Mouse (Mus musculus) heart, adult 2 months (tissue): ENCODE data around the gene Gsdma2. TPM values are rescaled to one million over a fixed set of nuclear protein-coding genes. Genes with fewer than 3 reads are reported as not detected.
"Not testable (repeated sequence)": the region's sequence is repeated elsewhere in the genome, so short reads cannot be mapped to it uniquely, and the experiment has no call there.

Experiments
- DNase-seq, 2 experiments: peaks; one replicate each; pipeline ENCODE4 v3.0.0; 2021
- H3K27ac ChIP-seq: fragments of 200-600 bp; 2 replicates; pipeline ENCODE4 v1.8.1; 2022
- H3K27me3 ChIP-seq: fragments of 200-500 bp; 2 replicates; pipeline ENCODE4 v1.6.1; 2012; ENCODE audit warnings: mild to moderate bottlenecking, low read length, inconsistent platforms, mixed read lengths; ENCODE audit not compliant: control insufficient read depth, insufficient read depth
- H3K36me3 ChIP-seq: fragments of 200-500 bp; 2 replicates; pipeline ENCODE4 v1.6.1; 2012; ENCODE audit warnings: low read length, inconsistent platforms; ENCODE audit not compliant: control insufficient read depth, insufficient read depth
- H3K4me1 ChIP-seq: fragments of 200-500 bp; 2 replicates; pipeline ENCODE4 v1.6.1; 2011; ENCODE audit warnings: low read length; ENCODE audit not compliant: control insufficient read depth, insufficient read depth
- H3K4me3 ChIP-seq: fragments of 200-600 bp; 2 replicates; pipeline ENCODE4 v1.8.1; 2022
- H3K79me2 ChIP-seq: fragments of 200-500 bp; replicated peaks from 2 replicates; pipeline ENCODE4 v1.6.1; 2012; ENCODE audit warnings: mild to moderate bottlenecking, inconsistent platforms, low read length, moderate library complexity, mixed read lengths; ENCODE audit not compliant: control insufficient read depth, insufficient read depth
- H3K9ac ChIP-seq: fragments of 200-500 bp; 2 replicates; pipeline ENCODE4 v1.6.1; 2012; ENCODE audit warnings: low read depth, mild to moderate bottlenecking, control low read depth, inconsistent platforms, low read length, mixed read lengths
- CTCF ChIP-seq: fragments of 200-600 bp; IDR thresholded peaks from 2 replicates; pipeline ENCODE4 v1.8.1; 2022; ENCODE audit warnings: antibody characterized with exemption, mild to moderate bottlenecking, moderate library complexity
- EP300 ChIP-seq: fragments of 200-500 bp; IDR thresholded peaks from 2 replicates; pipeline ENCODE4 v1.6.1; 2011; ENCODE audit warnings: low read depth, low read length, control low read depth; ENCODE audit not compliant: insufficient read depth
- POLR2A ChIP-seq: fragments of 200-500 bp; IDR thresholded peaks from 2 replicates; pipeline ENCODE4 v1.6.1; 2011; ENCODE audit warnings: mild to moderate bottlenecking, low read depth, low read length, control low read depth; ENCODE audit not compliant: insufficient read depth
- WGBS: fragments of 180-500 bp; shearing (Covaris S2); methylation state at CpG from one replicate; pipeline ENCODE4 v1.1.7; 2018; 5-methylcytosine and 5-hydroxymethylcytosine counted together
- intact Hi-C: fragments of 180-260 bp; cut with DNase I; formaldehyde crosslinking; loops from one replicate; pipeline ENCODE4 v1.15.1; 2025
- polyA plus RNA-seq: library from polyadenylated mRNA; depleted of rRNA; stranded (reverse); fragments of >200 nt; gene quantifications from 2 replicates; pipeline ENCODE4 v1.2.3, GENCODE M21; 2012
- total RNA-seq, 2 experiments: library from RNA; stranded (reverse); gene quantifications; 2 replicates each; pipeline ENCODE4 v1.2.3; 2021

Gsdma2 gene
- total and polyA plus RNA-seq, 3 experiments: not detected

DNA sequence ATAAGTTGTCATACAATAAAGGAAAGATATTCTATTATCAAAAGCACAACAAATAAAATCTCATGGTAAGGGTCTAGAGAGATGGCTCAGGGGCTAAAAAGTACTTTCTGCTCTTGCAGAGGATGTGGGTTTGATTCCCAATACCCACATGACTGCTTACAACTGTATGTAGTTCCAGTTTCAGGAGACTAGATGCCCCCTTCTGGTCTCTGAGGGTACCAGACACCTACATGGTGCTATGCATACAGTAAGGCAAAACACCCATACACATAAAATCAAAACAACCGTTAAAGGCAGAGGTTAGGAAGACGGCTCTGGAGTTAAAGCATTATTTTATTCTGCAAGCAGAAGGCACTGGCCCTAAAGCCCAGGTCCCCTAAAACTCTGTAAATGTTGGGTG lies 42.6 kb upstream of the Gsdma2 start:
- H3K27me3 ChIP-seq: no peaks in the 10 kb centered on the region
- no peaks in the 10 kb centered on the region for H3K79me2 ChIP-seq
- H3K9ac ChIP-seq: no peak overlapping the region
- WGBS: 80% methylated on average over 2 of the region's 2 CpGs
- no peak for DNase-seq
- no peaks in the 10 kb centered on the region for H3K4me1 ChIP-seq
- intact Hi-C loops: no loop called here
- H3K4me3 ChIP-seq: no peak overlapping the region
- H3K27ac ChIP-seq: no peak overlapping the region
- no peaks in the 10 kb centered on the region for H3K36me3 ChIP-seq
- TF ChIP-seq CTCF (no peak), EP300 (no peak), POLR2A (no peak)

DNA sequence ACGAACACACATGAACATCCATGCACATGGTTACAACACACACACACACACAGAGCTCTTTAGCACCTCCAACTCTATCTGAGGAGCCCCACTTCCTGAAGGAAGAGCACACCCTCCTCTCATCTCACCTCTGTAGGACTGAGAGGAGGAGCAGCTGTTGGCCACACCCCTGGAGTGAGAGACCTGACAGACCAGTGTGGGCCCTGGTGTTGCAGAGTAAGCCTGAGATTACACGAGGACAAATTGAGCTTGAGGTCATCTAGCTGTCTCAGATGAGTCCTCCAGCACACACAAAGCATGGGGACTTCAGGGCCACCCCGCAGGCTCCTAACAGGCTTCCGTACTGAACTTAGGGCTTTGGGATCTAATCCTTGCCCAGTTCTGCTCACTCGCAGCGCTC lies 41.6 kb upstream of the Gsdma2 start:
- H3K79me2 ChIP-seq, H3K4me3 ChIP-seq, intact Hi-C loops, H3K9ac ChIP-seq, H3K27me3 ChIP-seq, H3K36me3 ChIP-seq, DNase-seq, H3K4me1 ChIP-seq, H3K27ac ChIP-seq: not testable (repeated sequence)
- WGBS: 68% methylated on average over 6 of the region's 6 CpGs

DNA sequence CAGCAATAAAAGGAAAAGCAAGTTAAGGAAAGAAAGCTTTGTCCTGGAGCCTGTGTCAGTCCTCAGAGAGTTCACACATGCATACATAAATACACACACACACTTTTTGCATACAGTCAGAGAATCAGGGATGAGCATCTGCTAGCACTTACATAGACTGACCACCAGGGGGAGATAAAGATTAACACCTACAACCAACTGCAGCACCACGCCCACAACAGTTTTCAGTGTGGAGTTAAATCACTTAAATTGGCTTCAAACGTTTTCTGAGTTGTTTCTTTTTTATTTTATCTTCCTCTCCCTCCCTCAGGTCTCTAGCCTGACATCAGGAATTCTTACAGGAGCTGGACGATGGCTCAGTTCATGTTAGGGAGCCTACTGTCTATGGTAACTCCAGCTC lies 39.8 kb upstream of the Gsdma2 start:
- no peaks in the 10 kb centered on the region for H3K79me2 ChIP-seq
- TF ChIP-seq CTCF (peak; percentile 88), EP300 (no peak), POLR2A (no peak)
- no peaks in the 10 kb centered on the region for H3K27me3 ChIP-seq
- DNase-seq: no peak
- H3K4me1 ChIP-seq: no peaks in the 10 kb centered on the region
- H3K9ac ChIP-seq: no peak overlapping the region
- H3K27ac ChIP-seq: no peak overlapping the region
- WGBS: 4% methylated on average over 3 of the region's 3 CpGs
- intact Hi-C loops: loop anchor here (1.0 kb wide), 2 partner anchors 28 to 49 kb away; no protein-coding TSS in a partner anchor
- no peaks in the 10 kb centered on the region for H3K36me3 ChIP-seq
- H3K4me3 ChIP-seq: no peak overlapping the region

DNA sequence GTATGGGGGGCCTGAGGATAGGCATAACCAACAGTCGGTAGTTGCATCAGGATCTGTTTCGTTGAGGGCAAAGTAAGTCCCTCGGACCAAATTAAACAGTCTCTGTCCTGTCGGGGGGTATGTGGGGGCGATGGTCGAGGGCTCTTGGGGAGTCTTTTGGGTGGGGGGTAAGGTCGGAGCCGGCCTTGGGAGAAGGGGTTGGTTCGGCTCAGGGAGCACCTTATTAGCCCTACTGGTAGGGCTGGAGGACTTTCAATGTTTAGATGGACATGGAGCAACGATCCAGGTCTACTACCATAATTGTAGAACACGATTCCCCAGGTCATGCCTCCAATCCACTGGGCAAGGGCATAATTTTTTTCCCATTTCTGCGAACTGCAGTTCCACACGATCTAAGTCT lies 25.8 kb upstream of the Gsdma2 start:
- TF ChIP-seq POLR2A (no peak), CTCF (no peak)
- Histone ChIP-seq H3K36me3 (no peaks in the 10 kb centered on the region), H3K79me2 (no peaks in the 10 kb centered on the region), H3K4me3 (no peak overlapping the region), H3K4me1 (no peaks in the 10 kb centered on the region), H3K27me3 (no peaks in the 10 kb centered on the region), H3K27ac (no peak overlapping the region), H3K9ac (no peak overlapping the region)
- DNase-seq: no peak
- WGBS: 88% methylated on average over 13 of the region's 13 CpGs
- intact Hi-C loops: no loop called here

DNA sequence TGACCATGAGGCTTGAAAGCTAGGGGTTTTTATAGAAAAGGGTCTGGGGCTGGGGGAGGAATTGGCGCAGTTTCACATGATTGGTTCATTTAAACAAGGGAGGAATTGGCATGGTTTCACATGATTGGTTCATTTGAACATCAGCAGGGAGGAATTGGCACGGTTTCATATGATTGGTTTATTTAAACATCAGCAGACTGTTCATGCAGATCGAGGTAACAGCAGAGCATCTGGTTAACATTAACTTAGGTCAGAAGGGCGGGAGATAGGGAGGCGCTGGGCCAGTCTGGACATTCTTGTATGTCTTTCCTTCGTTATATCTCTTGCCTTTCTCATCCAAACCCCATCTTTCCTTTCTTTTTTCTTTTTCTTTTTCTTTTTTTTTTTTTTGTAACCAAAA lies 22.6 kb upstream of the Gsdma2 start:
- H3K27me3 ChIP-seq, H3K4me1 ChIP-seq, intact Hi-C loops, DNase-seq, H3K36me3 ChIP-seq, H3K27ac ChIP-seq, H3K79me2 ChIP-seq, H3K4me3 ChIP-seq, H3K9ac ChIP-seq: not testable (repeated sequence)
- 66% methylated on average over 6 of the region's 6 CpGs for WGBS

DNA sequence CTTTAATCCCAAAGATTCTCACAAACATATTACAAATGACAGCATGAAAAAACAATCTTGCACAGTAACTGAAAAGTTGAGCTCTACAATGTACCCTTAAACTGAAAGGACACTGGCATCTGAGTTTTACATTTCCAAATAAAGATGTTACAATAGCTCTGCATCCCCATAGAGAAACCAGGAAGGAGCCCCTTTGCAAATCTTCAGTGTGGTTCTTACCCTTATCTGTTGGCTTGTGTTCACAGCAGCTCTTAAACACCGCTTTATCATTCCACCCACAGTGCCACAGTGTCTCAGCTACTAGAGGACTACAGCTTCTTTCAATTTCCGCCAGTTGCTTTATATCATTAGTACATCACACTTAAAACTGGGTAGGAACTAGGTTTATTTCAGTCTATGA lies 22.2 kb upstream of the Gsdma2 start:
- H3K4me3 ChIP-seq, H3K4me1 ChIP-seq, H3K27me3 ChIP-seq, H3K27ac ChIP-seq, intact Hi-C loops, DNase-seq, H3K79me2 ChIP-seq, H3K9ac ChIP-seq, H3K36me3 ChIP-seq: not testable (repeated sequence)
- WGBS: 79% methylated on average over 2 of the region's 2 CpGs

DNA sequence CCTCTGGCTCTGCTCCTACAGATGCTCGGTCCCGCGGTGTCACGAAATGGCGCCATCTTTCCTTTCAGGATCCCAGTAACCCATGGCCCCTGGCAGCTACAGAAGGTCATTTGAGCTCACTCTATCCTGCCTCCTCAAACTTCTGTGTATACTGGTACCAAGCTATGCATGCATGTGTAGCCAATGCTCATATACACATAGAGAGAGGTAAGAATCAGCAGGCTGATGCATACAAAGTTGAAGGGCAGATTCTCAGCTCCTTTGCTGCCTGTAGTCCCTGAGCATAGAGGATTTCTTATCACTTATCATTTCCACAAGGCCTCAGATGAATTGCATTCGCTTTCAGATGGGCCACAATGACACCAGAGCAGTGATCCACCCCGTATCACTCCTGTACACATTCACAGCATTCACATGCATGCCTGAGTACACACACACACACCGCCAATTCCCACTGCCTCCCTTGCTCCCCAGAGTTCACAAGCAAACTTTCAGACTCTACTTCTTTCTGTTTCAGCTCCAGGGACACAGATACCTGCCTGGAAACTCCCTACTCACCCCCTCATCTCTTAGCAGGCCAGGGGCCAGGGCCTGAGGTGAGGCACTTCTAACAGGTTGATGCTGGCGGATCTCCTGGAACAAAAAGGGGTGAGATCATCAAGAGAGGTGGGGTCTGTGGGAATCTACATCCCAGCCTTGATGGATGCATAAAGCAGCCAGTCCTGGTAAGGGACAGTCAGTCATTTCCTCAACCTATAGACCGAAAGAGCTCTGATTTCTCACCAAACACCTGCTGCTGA lies 20.7 kb upstream of the Gsdma2 start, which contains the start of the genes Gm12355 and Gsdma3:
Gene Gm12355, minus strand, starts transcription at position 51 of the 800 bp plus-strand sequence.
Gene Gsdma3, plus strand, starts transcription at position 750 of the 800 bp plus-strand sequence.
- TF ChIP-seq CTCF (no peak), POLR2A (no peak), EP300 (no peak)
- H3K4me1 ChIP-seq: no peaks in the 10 kb centered on the region
- H3K4me3 ChIP-seq: no peak within 1 kb of the TSS
- WGBS: 89% methylated on average over 10 of the region's 10 CpGs
- H3K9ac ChIP-seq: no peak within 1 kb of the TSS
- H3K27me3 ChIP-seq: no peaks in the 10 kb centered on the region
- H3K27ac ChIP-seq: no peak within 1 kb of the TSS
- intact Hi-C loops: no loop called here
- no peaks in the 10 kb centered on the region for H3K36me3 ChIP-seq
- DNase-seq: no peak
- no peaks in the 10 kb centered on the region for H3K79me2 ChIP-seq
